Mouse (Mus musculus) adrenal gland, adult 2 months (tissue): Measurements from ENCODE around the gene Atp5d. TPM values are rescaled to one million over a fixed set of nuclear protein-coding genes. Genes with fewer than 3 reads are reported as not detected.

Source experiments
- DNase-seq: peaks from one replicate; pipeline ENCODE4 v3.0.0; 2021
- long read RNA-seq: library from polyadenylated mRNA; stranded (forward); transcript quantifications from one replicate; pipeline ENCODE4 v2.0.0, GENCODE M21; 2021
- polyA plus RNA-seq: library from polyadenylated mRNA; depleted of rRNA; stranded (reverse); fragments of >200 nt; gene quantifications from 2 replicates; pipeline ENCODE4 v1.2.3, GENCODE M21; 2012; rRNA removed
- total RNA-seq, 2 experiments: library from RNA; stranded (reverse); gene quantifications; 2 replicates each; pipeline ENCODE4 v1.2.3; 2021

Gene Atp5d
- total RNA-seq (100 to 1,000 TPM; 654 to 778 TPM), polyA plus RNA-seq (5,895 and 6,727 TPM in 2 replicates)
- long read RNA-seq, transcript Atp5d-202 (3 exons, 781 nt) = minor isoform, 6 of 641 reads
- long read RNA-seq, transcript Atp5d-203 (5 exons, 1,410 nt) = minor isoform, 142 of 641 reads
- long read RNA-seq, transcript Atp5d-201 (4 exons, 931 nt) = major isoform, 440 of 641 reads
- long read RNA-seq, partial matches to known transcripts = 38 of 641 reads
- long read RNA-seq, other reads (novel, unspliced or antisense) = 15 of 641 reads

- DNase-seq = peak; percentile 89
Measured at GRCm38 (mm10) chr10:80138553-80139438, at the start of gene Atp5d. Gene Atp5d (plus strand): TSS chr10:80138632.

- no peak for DNase-seq
Measured at GRCm38 (mm10) chr10:80089146-80089545, 49.3 kb upstream of the Atp5d start.

- DNase-seq = no peak
Measured at GRCm38 (mm10) chr10:80091527-80091926, 46.9 kb upstream of the Atp5d start.

GRCm38 (mm10) chr10:80092690-80093089 lies 45.7 kb upstream of the Atp5d start:
- no peak for DNase-seq

GRCm38 (mm10) chr10:80094085-80094484 lies 44.3 kb upstream of the Atp5d start:
- peak; percentile 82 for DNase-seq

- DNase-seq = peak; percentile 48
Measured at GRCm38 (mm10) chr10:80094684-80095083, 43.7 kb upstream of the Atp5d start.

GRCm38 (mm10) chr10:80095547-80095946 lies 42.9 kb upstream of the Atp5d start:
- peak; percentile 54 for DNase-seq

- no peak for DNase-seq
Measured at GRCm38 (mm10) chr10:80097275-80097674, 41.2 kb upstream of the Atp5d start.

- DNase-seq = peak; percentile 69
Measured at GRCm38 (mm10) chr10:80098630-80099029, 39.8 kb upstream of the Atp5d start.

GRCm38 (mm10) chr10:80100982-80101381 lies 37.5 kb upstream of the Atp5d start:
- DNase-seq = peak; percentile 83

- DNase-seq = peak; percentile 90
Measured at GRCm38 (mm10) chr10:80102216-80102915, 36.1 kb upstream of the Atp5d start.

GRCm38 (mm10) chr10:80103032-80103431 lies 35.4 kb upstream of the Atp5d start:
- no peak for DNase-seq

- peak; percentile 71 for DNase-seq
Measured at GRCm38 (mm10) chr10:80104181-80104580, 34.3 kb upstream of the Atp5d start.

GRCm38 (mm10) chr10:80105460-80105859 lies 33.0 kb upstream of the Atp5d start, which contains the start of gene Sbno2:
Gene Sbno2 (minus strand): TSS chr10:80105571.
- DNase-seq = no peak

GRCm38 (mm10) chr10:80105926-80106325 lies 32.5 kb upstream of the Atp5d start:
- no peak for DNase-seq

- peak; percentile 75 for DNase-seq
Measured at GRCm38 (mm10) chr10:80107678-80108077, 30.8 kb upstream of the Atp5d start.

- DNase-seq = peak; percentile 95
Measured at GRCm38 (mm10) chr10:80114341-80115284, 23.8 kb upstream of the Atp5d start.

GRCm38 (mm10) chr10:80115290-80115943 lies 23.0 kb upstream of the Atp5d start, which contains the start of gene Stk11:
Gene Stk11 (plus strand): TSS chr10:80115803.
- DNase-seq = peak; percentile 99

- no peak for DNase-seq
Measured at GRCm38 (mm10) chr10:80115944-80116335, 22.5 kb upstream of the Atp5d start.

GRCm38 (mm10) chr10:80116563-80116926 lies 21.9 kb upstream of the Atp5d start:
- DNase-seq = no peak
